Mouse (Mus musculus) macrophage (primary cell): ENCODE measurements around the gene Psenen. TPM values are rescaled to one million over a fixed set of nuclear protein-coding genes. Genes with fewer than 3 reads are reported as not detected.

Experiments used
- H3K27ac ChIP-seq: fragments of 350-480 bp; formaldehyde crosslinking; 2 replicates; pipeline ENCODE4 v1.9.0; 2021
- H3K36me3 ChIP-seq: fragments of 350-480 bp; formaldehyde crosslinking; 2 replicates; pipeline ENCODE4 v1.9.0; 2021; ENCODE audit errors: inconsistent target
- H3K4me3 ChIP-seq: fragments of 350-480 bp; formaldehyde crosslinking; 2 replicates; pipeline ENCODE4 v1.9.0; 2021; ENCODE audit errors: inconsistent target
- H3K79me2 ChIP-seq: fragments of 350-480 bp; formaldehyde crosslinking; 2 replicates; pipeline ENCODE4 v1.9.0; 2021; ENCODE audit errors: inconsistent target
- whole genome bisulfite sequencing: methylation state at CpG from one replicate; pipeline ENCODE4 v1.1.7; 2026; ENCODE audit warnings: inconsistent platforms; ENCODE audit not compliant: missing documents; 5-methylcytosine and 5-hydroxymethylcytosine counted together
- polyA plus RNA-seq: library from polyadenylated mRNA; stranded (reverse); fragments of 250-400 nt; gene quantifications from 3 replicates; pipeline ENCODE4 v1.2.4, GENCODE M21; 2018; ENCODE audit warnings: inconsistent platforms
- total RNA-seq, 78 experiments: library from RNA; depleted of rRNA; stranded (reverse); fragments of 250-400 nt; gene quantifications; 1 replicate in 9 of 78; 2 replicates in 24 of 78; 3 replicates in 43 of 78; 4 replicates in 2 of 78; pipeline ENCODE4 v1.2.4; 2018; ENCODE audit warnings: inconsistent platforms in 56 of 78

The Psenen gene
- 100 to 1,000 TPM in 3 of 26 experiments, 10 to 100 TPM in 20, 1 to 10 TPM in 3; 6.1 to 114 (median 40.7) TPM for total RNA-seq (2018; cell fraction: chromatin; rRNA removed)
- 100 to 1,000 TPM; 191 to 255 (median 223) TPM for total RNA-seq (2018; cell fraction: cytosol; rRNA removed)
- 100 to 1,000 TPM in 13 of 26 experiments, 10 to 100 TPM in 13; 38.4 to 219 (median 109) TPM for total RNA-seq (2018; cell fraction: nucleus; rRNA removed)
- polyA plus RNA-seq = 123 to 220 TPM (median 157 TPM) in 3 replicates

GRCm38 (mm10) chr7:30563117-30563905 lies at the start of gene Psenen, which contains the start of the genes U2af1l4 and Gm49396:
Gene Psenen, minus strand, starts transcription at chr7:30563627.
Gene U2af1l4, plus strand, starts transcription at chr7:30563301.
Gene Gm49396, plus strand, starts transcription at chr7:30563344.
- WGBS = 1% methylated on average over 44 of the region's 45 CpGs
- Histone ChIP-seq H3K36me3 (peaks cover 26% of the 10 kb centered on the region; the same call in 1 of the 2 replicates), H3K27ac (peak within 1 kb of the TSS; percentile 87), H3K79me2 (peaks cover 34% of the 10 kb centered on the region), H3K4me3 (peak within 1 kb of the TSS; percentile 99)

- Histone ChIP-seq H3K36me3 (peaks cover 20% of the 10 kb centered on the region), H3K79me2 (no peaks in the 10 kb centered on the region), H3K4me3 (no peak within 1 kb of the TSS), H3K27ac (no peak within 1 kb of the TSS)
- WGBS = 92% methylated on average over 4 of the region's 8 CpGs
These were observed 49.4 kb upstream of the Psenen start, which contains the start of gene Upk1a for GRCm38 (mm10) chr7:30612654-30613402. Gene Upk1a, minus strand, starts transcription at chr7:30612847.

GRCm38 (mm10) chr7:30610043-30610442 lies 46.6 kb upstream of the Psenen start:
- H3K4me3 ChIP-seq = no peak overlapping the region
- WGBS = 73% methylated on average over 7 of the region's 7 CpGs
- no peaks in the 10 kb centered on the region for H3K79me2 ChIP-seq
- no peak overlapping the region for H3K27ac ChIP-seq
- no peaks in the 10 kb centered on the region for H3K36me3 ChIP-seq

- no peaks in the 10 kb centered on the region for H3K36me3 ChIP-seq
- no peaks in the 10 kb centered on the region for H3K79me2 ChIP-seq
- no peak overlapping the region for H3K4me3 ChIP-seq
- H3K27ac ChIP-seq = no peak overlapping the region
- WGBS = 59% methylated on average over 16 of the region's 16 CpGs
These were observed 45.0 kb upstream of the Psenen start for GRCm38 (mm10) chr7:30608476-30608875.

- Histone ChIP-seq H3K4me3 (no peak overlapping the region), H3K27ac (no peak overlapping the region), H3K79me2 (no peaks in the 10 kb centered on the region), H3K36me3 (no peaks in the 10 kb centered on the region)
- WGBS = 31% methylated on average over 8 of the region's 8 CpGs
These were observed 44.4 kb upstream of the Psenen start for GRCm38 (mm10) chr7:30607706-30608309.

GRCm38 (mm10) chr7:30604944-30605343 lies 41.5 kb upstream of the Psenen start:
- Histone ChIP-seq H3K27ac (no peak overlapping the region), H3K36me3 (no peaks in the 10 kb centered on the region), H3K4me3 (no peak overlapping the region), H3K79me2 (no peaks in the 10 kb centered on the region)
- 87% methylated on average over 8 of the region's 8 CpGs for WGBS

- Histone ChIP-seq H3K4me3 (no peak overlapping the region), H3K36me3 (no peaks in the 10 kb centered on the region), H3K79me2 (no peaks in the 10 kb centered on the region), H3K27ac (no peak overlapping the region)
- WGBS = 46% methylated on average over 8 of the region's 8 CpGs
These were observed 41.0 kb upstream of the Psenen start for GRCm38 (mm10) chr7:30604424-30604823.

GRCm38 (mm10) chr7:30602583-30602982 lies 39.2 kb upstream of the Psenen start:
- 92% methylated on average over 2 of the region's 3 CpGs for WGBS
- no peak overlapping the region for H3K4me3 ChIP-seq
- H3K36me3 ChIP-seq = no peaks in the 10 kb centered on the region
- no peak overlapping the region for H3K27ac ChIP-seq
- no peaks in the 10 kb centered on the region for H3K79me2 ChIP-seq

- H3K4me3 ChIP-seq = no peak overlapping the region
- 80% methylated on average over 7 of the region's 7 CpGs for WGBS
- no peaks in the 10 kb centered on the region for H3K36me3 ChIP-seq
- H3K79me2 ChIP-seq = no peaks in the 10 kb centered on the region
- no peak overlapping the region for H3K27ac ChIP-seq
These were observed 37.2 kb upstream of the Psenen start for GRCm38 (mm10) chr7:30600651-30601050.

- no peaks in the 10 kb centered on the region for H3K36me3 ChIP-seq
- H3K79me2 ChIP-seq = no peaks in the 10 kb centered on the region
- H3K27ac ChIP-seq = no peak overlapping the region
- no peak overlapping the region for H3K4me3 ChIP-seq
- 11% methylated on average over 16 of the region's 16 CpGs for WGBS
These were observed 36.5 kb upstream of the Psenen start for GRCm38 (mm10) chr7:30599933-30600353.

GRCm38 (mm10) chr7:30598786-30599185 lies 35.4 kb upstream of the Psenen start, which contains the start of gene Zbtb32:
Gene Zbtb32, minus strand, starts transcription at chr7:30598909.
- H3K4me3 ChIP-seq = no peak within 1 kb of the TSS
- H3K79me2 ChIP-seq = no peaks in the 10 kb centered on the region
- 96% methylated on average over 12 of the region's 12 CpGs for WGBS
- H3K36me3 ChIP-seq = no peaks in the 10 kb centered on the region
- no peak within 1 kb of the TSS for H3K27ac ChIP-seq

GRCm38 (mm10) chr7:30596811-30597210 lies 33.4 kb upstream of the Psenen start:
- H3K4me3 ChIP-seq = no peak overlapping the region
- 91% methylated on average over 5 of the region's 5 CpGs for WGBS
- no peaks in the 10 kb centered on the region for H3K79me2 ChIP-seq
- H3K27ac ChIP-seq = no peak overlapping the region
- H3K36me3 ChIP-seq = no peaks in the 10 kb centered on the region

GRCm38 (mm10) chr7:30596093-30596492 lies 32.7 kb upstream of the Psenen start:
- no peak overlapping the region for H3K27ac ChIP-seq
- 96% methylated on average over 5 of the region's 5 CpGs for WGBS

GRCm38 (mm10) chr7:30594510-30595024 lies 31.1 kb upstream of the Psenen start:
- Histone ChIP-seq H3K79me2 (no peaks in the 10 kb centered on the region), H3K36me3 (no peaks in the 10 kb centered on the region), H3K27ac (no peak overlapping the region), H3K4me3 (no peak overlapping the region)
- 45% methylated on average over 4 of the region's 4 CpGs for WGBS

More at GRCm38 (mm10) chr7:30596093-30596492, 32.7 kb upstream of the Psenen start:
- no peak overlapping the region for H3K4me3 ChIP-seq
- no peaks in the 10 kb centered on the region for H3K36me3 ChIP-seq
- no peaks in the 10 kb centered on the region for H3K79me2 ChIP-seq
